Mouse (Mus musculus) CH12.LX (cell line): ENCODE measurements around the gene Dip2a. TPM values are rescaled to one million over a fixed set of nuclear protein-coding genes. Genes with fewer than 3 reads are reported as not detected.
A peak's percentile ranks its signal among the peaks of the same experiment; 100 is the strongest.

Experiments
- DNase-seq: peaks from one replicate; pipeline ENCODE4 v3.0.0-alpha.2; 2013; ENCODE audit errors: extremely low read depth
- H3K27ac ChIP-seq: 2 replicates; pipeline ENCODE4 v1.5.1; 2012; ENCODE audit warnings: low read depth, mild to moderate bottlenecking, control low read depth, moderate library complexity; ENCODE audit not compliant: insufficient read depth
- H3K27me3 ChIP-seq: replicated peaks from 2 replicates; pipeline ENCODE3; 2012; ENCODE audit warnings: inconsistent platforms
- H3K36me3 ChIP-seq, 2 experiments: replicated peaks in 1 of 2; 2 replicates each; pipeline versions ENCODE3 to v1.6.1; 2012; ENCODE audit warnings: inconsistent platforms in 1 of 2, low read length in 1 of 2, mild to moderate bottlenecking in 1 of 2, mixed read lengths in 1 of 2, moderate library complexity in 1 of 2; ENCODE audit not compliant: control insufficient read depth in 1 of 2, insufficient read depth in 1 of 2
- H3K4me1 ChIP-seq, 2 experiments: 2 replicates each; pipeline ENCODE4 v1.6.1; 2012; ENCODE audit warnings: inconsistent platforms in 1 of 2, moderate library complexity in 1 of 2; ENCODE audit not compliant: insufficient read depth in 2 of 2, control insufficient read depth in 1 of 2
- H3K4me2 ChIP-seq: 2 replicates; pipeline ENCODE4 v1.6.1; 2012; ENCODE audit warnings: low read depth, mild to moderate bottlenecking, control low read depth; ENCODE audit not compliant: poor library complexity, insufficient read depth, severe bottlenecking
- H3K4me3 ChIP-seq, 3 experiments: fragments of 150-350 bp in 1 of 3; sonication (generic) in 1 of 3; replicated peaks in 1 of 3; 2 replicates each; pipeline versions ENCODE3 to v1.5.1; 2011 to 2012; ENCODE audit warnings: low read depth in 2 of 3, low read length in 2 of 3, mild to moderate bottlenecking in 2 of 3, moderate library complexity in 2 of 3, control low read depth in 1 of 3, improper control_type of control experiment in 1 of 3, inconsistent platforms in 1 of 3, mixed read lengths in 1 of 3; ENCODE audit not compliant: poor library complexity in 1 of 3
- H3K79me2 ChIP-seq: replicated peaks from 2 replicates; pipeline ENCODE4 v1.6.1; 2012; ENCODE audit warnings: mild to moderate bottlenecking, moderate library complexity; ENCODE audit not compliant: control insufficient read depth, poor library complexity, insufficient read depth, severe bottlenecking; ENCODE audit errors: extremely low read depth
- H3K9ac ChIP-seq: 2 replicates; pipeline ENCODE4 v1.6.1; 2012; ENCODE audit warnings: low read depth, mild to moderate bottlenecking, control low read depth, moderate library complexity; ENCODE audit not compliant: insufficient read depth
- H3K9me3 ChIP-seq: replicated peaks from 2 replicates; pipeline ENCODE3; 2012; ENCODE audit warnings: low read length, inconsistent platforms, mixed read lengths
- BHLHE40 ChIP-seq: IDR thresholded peaks from 2 replicates; pipeline ENCODE4 v1.6.1; 2011; ENCODE audit warnings: mild to moderate bottlenecking, low read depth, low read length, improper control_type of control experiment
- E2F4 ChIP-seq: IDR thresholded peaks from 2 replicates; pipeline ENCODE4 v1.6.1; 2011; ENCODE audit warnings: low read depth, low read length, improper control_type of control experiment; ENCODE audit not compliant: insufficient replicate concordance
- ELF1 ChIP-seq: IDR thresholded peaks from 2 replicates; pipeline ENCODE4 v1.6.1; 2014; ENCODE audit warnings: low read depth, mild to moderate bottlenecking, inconsistent platforms, low read length, improper control_type of control experiment
- EP300 ChIP-seq: IDR thresholded peaks from 2 replicates; pipeline ENCODE4 v1.6.1; 2011; ENCODE audit warnings: low read length, improper control_type of control experiment
- ETS1 ChIP-seq: conservative IDR thresholded peaks from 2 replicates; pipeline ENCODE4 v1.6.1; 2012; ENCODE audit warnings: low read depth, mild to moderate bottlenecking, inconsistent platforms, low read length, improper control_type of control experiment, moderate library complexity
- HCFC1 ChIP-seq: IDR thresholded peaks from 2 replicates; pipeline ENCODE4 v1.6.1; 2012; ENCODE audit warnings: low read depth, mild to moderate bottlenecking, inconsistent platforms, low read length, improper control_type of control experiment
- IRF4 ChIP-seq: IDR thresholded peaks from 2 replicates; pipeline ENCODE4 v1.6.1; 2014; ENCODE audit warnings: low read depth, mild to moderate bottlenecking, inconsistent platforms, low read length, improper control_type of control experiment
- JUN ChIP-seq: IDR thresholded peaks from 2 replicates; pipeline ENCODE4 v1.6.1; 2011; ENCODE audit warnings: low read depth, mild to moderate bottlenecking, low read length, improper control_type of control experiment, moderate library complexity; ENCODE audit not compliant: insufficient read depth
- JUND ChIP-seq: conservative IDR thresholded peaks from 2 replicates; pipeline ENCODE4 v1.6.1; 2011; ENCODE audit warnings: low read depth, low read length, improper control_type of control experiment
- MAZ ChIP-seq: IDR thresholded peaks from 2 replicates; pipeline ENCODE4 v1.6.1; 2012; ENCODE audit warnings: low read depth, mild to moderate bottlenecking, inconsistent platforms, low read length, improper control_type of control experiment, moderate library complexity
- MXI1 ChIP-seq: IDR thresholded peaks from 2 replicates; pipeline ENCODE4 v1.6.1; 2011; ENCODE audit warnings: mild to moderate bottlenecking, low read depth, low read length, improper control_type of control experiment
- MYC ChIP-seq: IDR thresholded peaks from 2 replicates; pipeline ENCODE4 v1.6.1; 2011; ENCODE audit warnings: low read depth, mild to moderate bottlenecking, improper control_type of control experiment, low read length
- NRF1 ChIP-seq: IDR thresholded peaks from 2 replicates; pipeline ENCODE4 v1.6.1; 2014; ENCODE audit warnings: low read depth, mild to moderate bottlenecking, inconsistent platforms, low read length, improper control_type of control experiment, moderate library complexity
- PAX5 ChIP-seq: IDR thresholded peaks from 2 replicates; pipeline ENCODE4 v1.6.1; 2012; ENCODE audit warnings: low read length, inconsistent platforms, mixed read lengths
- POLR2AphosphoS2 ChIP-seq: IDR thresholded peaks from 2 replicates; pipeline ENCODE4 v1.6.1; 2011; ENCODE audit warnings: low read depth, low read length, improper control_type of control experiment
- RCOR1 ChIP-seq: conservative IDR thresholded peaks from 2 replicates; pipeline ENCODE4 v1.6.1; 2012; ENCODE audit warnings: low read depth, mild to moderate bottlenecking, inconsistent platforms, low read length, improper control_type of control experiment
- SIN3A ChIP-seq: IDR thresholded peaks from 2 replicates; pipeline ENCODE4 v1.6.1; 2012; ENCODE audit warnings: low read length, improper control_type of control experiment, inconsistent platforms
- TBP ChIP-seq: conservative IDR thresholded peaks from 2 replicates; pipeline ENCODE4 v1.6.1; 2011; ENCODE audit warnings: low read depth, low read length, improper control_type of control experiment
- USF1 ChIP-seq: IDR thresholded peaks from 2 replicates; pipeline ENCODE4 v1.6.1; 2014; ENCODE audit warnings: low read depth, mild to moderate bottlenecking, inconsistent platforms, low read length, improper control_type of control experiment
- ZKSCAN1 ChIP-seq: IDR thresholded peaks from 2 replicates; pipeline ENCODE4 v1.6.1; 2012; ENCODE audit warnings: low read depth, inconsistent platforms, low read length, improper control_type of control experiment, borderline replicate concordance
- ZNF384 ChIP-seq: IDR thresholded peaks from 2 replicates; pipeline ENCODE4 v1.6.1; 2012; ENCODE audit warnings: low read depth, low read length, improper control_type of control experiment, inconsistent platforms
- dilution Hi-C: fragments of 300-500 bp; cut with MboI; formaldehyde crosslinking; loops from 2 replicates; pipeline ENCODE4 v1.14.3; 2020; ENCODE audit warnings: low sequenced_read_pairs; ENCODE audit not compliant: extremely low pct_unique_long_range_greater_than_20kb, extremely low pct_ligation_motif_present
- in situ Hi-C: fragments of 300-500 bp; cut with MboI; formaldehyde crosslinking; loops from 3 replicates; pipeline ENCODE4 v1.14.3; 2019; ENCODE audit warnings: low sequenced_read_pairs, low pct_ligation_motif_present, low pct_unique_long_range_greater_than_20kb, mixed read lengths
- polyA plus RNA-seq: library from polyadenylated mRNA; unstranded; fragments of >175 nt; gene quantifications from 2 replicates; pipeline ENCODE4 v1.2.1, GENCODE M21; 2012; ENCODE audit warnings: low read depth; ENCODE audit not compliant: insufficient read length
- total RNA-seq, 2 experiments: library from RNA; depleted of rRNA; stranded (reverse); fragments of 300-350 nt in 1 of 2; fragments of >200 nt in 1 of 2; gene quantifications; 2 replicates each; pipeline ENCODE4 v1.2.3; 2012 to 2014

The Dip2a gene
- total and polyA plus RNA-seq, 3 experiments = 0.97 to 2.4 (median 1.5) TPM

GRCm38 (mm10) chr10:76346043-76346491, 976 bp upstream of the Dip2a start:
- Histone ChIP-seq H3K27me3 (peaks cover 8% of the 10 kb centered on the region), H3K9me3 (no peaks in the 10 kb centered on the region), H3K9ac (no peak overlapping the region), H3K27ac (0 out of 2 replicates have a peak overlapping the region, but pooled peaks have one; percentile 3), H3K4me3 (peak overlapping the region; percentile 46 to 68 (median 56)), H3K4me2 (peak overlapping the region; percentile 76), H3K36me3 (peaks cover 10 to 27% of the 10 kb centered on the region in 2 experiments), H3K79me2 (no peaks in the 10 kb centered on the region), H3K4me1 (peaks cover 0 to 14% of the 10 kb centered on the region in 2 experiments; a peak in 2 of 4 replicates)
- in situ Hi-C loops (no loop called here), dilution Hi-C loops (no loop called here)
- TF ChIP-seq MXI1 (peak; percentile 21; the same call in 1 of the 2 replicates), PAX5 (no peak), JUND (no peak), ETS1 (peak; percentile 67; the same call in 1 of the 2 replicates), POLR2AphosphoS2 (0 out of 2 replicates have a peak, but pooled peaks have one; percentile 51), E2F4 (no peak), NRF1 (no peak), SIN3A (peak; percentile 49; the same call in 1 of the 2 replicates), MAZ (no peak), JUN (no peak), ZNF384 (peak; percentile 80), ELF1 (peak; percentile 65; the same call in 1 of the 2 replicates), HCFC1 (peak; percentile 66), RCOR1 (no peak), IRF4 (0 out of 2 replicates have a peak, but pooled peaks have one; percentile 36), TBP (peak; percentile 86), ZKSCAN1 (no peak), USF1 (no peak), EP300 (no peak), MYC (0 out of 2 replicates have a peak, but pooled peaks have one; percentile 51), BHLHE40 (peak; percentile 95)
- peak; percentile 87 for DNase-seq
